Mouse (Mus musculus) erythroblast, embryonic 14.5 days (primary cell): ENCODE data around the gene Rnf10.

Experiments
- GATA1 ChIP-seq: IDR thresholded peaks from 2 replicates; pipeline ENCODE4 v1.6.1; 2012; ENCODE audit warnings: low read length, inconsistent platforms, mixed read lengths
- TAL1 ChIP-seq: IDR thresholded peaks from 3 replicates; pipeline ENCODE4 v1.6.1; 2012; ENCODE audit warnings: low read length, inconsistent platforms, mixed read lengths

DNA sequence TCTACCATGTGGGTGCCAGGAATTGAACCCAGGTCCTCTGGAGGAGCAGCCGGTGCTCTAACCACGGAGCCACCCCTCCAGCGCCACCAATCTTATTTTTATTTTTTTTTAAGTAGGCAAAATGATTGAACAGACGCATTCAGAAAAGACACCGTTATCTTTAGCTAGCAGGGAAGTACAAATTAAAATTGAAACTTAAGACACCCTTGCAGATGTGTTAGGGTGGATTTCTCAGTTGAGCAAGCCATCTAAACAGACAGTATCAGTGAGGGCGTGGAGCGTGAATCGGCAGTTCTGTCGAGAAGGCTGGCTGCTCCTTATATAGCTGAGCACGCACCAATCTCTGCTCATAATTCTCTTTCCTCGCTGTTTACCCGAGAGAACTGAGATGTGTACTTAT, 54.7 kb downstream of the Rnf10 start:
- TF ChIP-seq GATA1 (no peak), TAL1 (no peak)
